Mouse (Mus musculus): Measurements from ENCODE around the gene Cdk6. TPM values are rescaled to one million over a fixed set of nuclear protein-coding genes. Genes with fewer than 3 reads are reported as not detected.

The Cdk6 gene
- total and polyA plus RNA-seq, 3 experiments, result 79.0 to 318 (median 197) TPM

DNA sequence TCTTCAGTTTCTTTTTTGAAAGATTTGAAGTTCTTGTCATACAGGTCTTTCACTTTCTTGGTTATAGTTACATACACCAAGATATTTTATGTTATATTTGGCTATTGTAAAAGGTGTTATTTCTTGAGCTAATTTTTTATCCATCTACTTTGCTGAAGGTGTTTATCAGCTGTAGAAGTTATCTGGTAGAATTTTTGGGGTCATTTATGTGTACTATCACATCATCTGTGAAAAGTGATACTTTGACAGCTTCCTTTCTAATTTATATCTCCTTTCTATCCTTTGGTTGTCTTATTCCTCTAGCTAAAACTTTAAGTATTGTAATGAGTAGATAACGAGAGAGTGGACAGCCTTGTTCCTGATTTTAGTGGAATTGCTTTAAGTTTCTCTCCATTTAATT lies 210.2 kb downstream of the Cdk6 start:
- Histone ChIP-seq H3K27ac (ENCODE audit: control insufficient read depth, low read depth, low read length) (no peak overlapping the region), H3K79me2 (ENCODE audit: control insufficient read depth, insufficient read depth, low read length, poor library complexity) (peaks cover 63% of the 10 kb centered on the region), H3K27me3 (ENCODE audit: control insufficient read depth in 1 of 2, insufficient read depth in 2 of 2, low read length in 2 of 2) (no peaks in the 10 kb centered on the region), H3K4me3 (ENCODE audit: control insufficient read depth in 1 of 2, insufficient read depth in 1 of 2, low read depth in 2 of 2, low read length in 2 of 2) (no peak overlapping the region), H3K4me1 (ENCODE audit: control insufficient read depth in 1 of 2, insufficient read depth in 2 of 2, low read length in 2 of 2) (peaks cover 6 to 18% of the 10 kb centered on the region in 2 experiments; a peak in 2 of 4 replicates), H3K9me3 (replicated peaks; ENCODE audit: insufficient read depth, low read length) (no peaks in the 10 kb centered on the region), H3K36me3 (ENCODE audit: control insufficient read depth in 1 of 2, insufficient read depth in 2 of 2, low read length in 2 of 2) (peaks cover 33 to 39% of the 10 kb centered on the region in 2 experiments), H3K9ac (ENCODE audit: control insufficient read depth, low read depth, low read length, poor library complexity, severe bottlenecking) (no peak overlapping the region)
- DNase-seq (ENCODE audit: low read depth, low spot score), result peak; percentile 36
- TF ChIP-seq EP300 (IDR thresholded peaks at IDR 0.05; ENCODE audit: low read depth in 1 of 2, low read length in 2 of 2) (peak; percentile 41 to 66; a peak in 2 of 4 replicates), ETS1 (IDR thresholded peaks at IDR 0.05; ENCODE audit: low read depth, low read length) (peak; percentile 58; the same call in 1 of the 2 replicates), SIN3A (IDR thresholded peaks at IDR 0.05; ENCODE audit: low read length) (peak; percentile 53; the same call in 1 of the 2 replicates), GATA1 (IDR thresholded peaks at IDR 0.05; ENCODE audit: low read depth, low read length) (peak; percentile 60; the same call in 1 of the 2 replicates), HCFC1 (IDR thresholded peaks at IDR 0.05; ENCODE audit: low read depth, low read length) (0 out of 2 replicates have a peak, but pooled peaks have one; percentile 26), RAD21 (IDR thresholded peaks at IDR 0.05; ENCODE audit: low read depth, low read length) (no peak), TCF12 (IDR thresholded peaks at IDR 0.05; ENCODE audit: low read depth, low read length) (peak; percentile 29; the same call in 1 of the 2 replicates), ZNF384 (IDR thresholded peaks at IDR 0.05; ENCODE audit: low read depth, low read length) (no peak)

DNA sequence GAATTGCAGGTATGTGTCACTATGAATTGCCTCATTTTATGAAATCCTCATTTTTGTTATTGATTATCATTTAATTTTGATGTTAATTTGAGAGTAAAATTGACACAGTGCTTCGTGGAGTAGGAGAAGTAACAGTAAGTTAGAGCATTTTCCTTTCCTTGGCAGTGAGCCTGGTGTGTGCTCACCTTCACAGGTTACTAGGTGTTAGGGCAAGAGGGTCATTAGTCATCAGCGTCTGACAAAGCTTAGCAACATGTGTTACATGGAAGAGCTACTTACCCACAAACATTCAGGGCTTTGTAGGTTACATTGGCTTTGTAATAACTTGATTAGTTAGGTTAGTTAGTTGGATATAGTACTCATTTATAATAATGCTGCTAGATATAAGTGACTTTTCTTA lies 212.9 kb downstream of the Cdk6 start:
- no peak overlapping the region for H3K9ac ChIP-seq (ENCODE audit: control insufficient read depth, low read depth, low read length, poor library complexity, severe bottlenecking)
- no peak for TF ChIP-seq UBTF (IDR thresholded peaks at IDR 0.05; ENCODE audit: borderline replicate concordance, insufficient read depth, low read depth, low read length)
- no peak for TF ChIP-seq CHD2 (IDR thresholded peaks at IDR 0.05; ENCODE audit: low read length)
- 0 out of 2 replicates have a peak, but pooled peaks have one; percentile 10 for TF ChIP-seq POLR2AphosphoS2 (IDR thresholded peaks at IDR 0.05; ENCODE audit: low read length)
- no peak for TF ChIP-seq BHLHE40 (IDR thresholded peaks at IDR 0.05; ENCODE audit: borderline replicate concordance, low read depth, low read length)
- no peak for TF ChIP-seq RAD21 (IDR thresholded peaks at IDR 0.05; ENCODE audit: low read depth, low read length)
- no peak for TF ChIP-seq MAX (IDR thresholded peaks at IDR 0.05; ENCODE audit: low read length)
- no peak for DNase-seq (ENCODE audit: low read depth, low spot score)
- H3K27ac ChIP-seq (ENCODE audit: control insufficient read depth, low read depth, low read length), result no peak overlapping the region
- no peak overlapping the region for H3K4me3 ChIP-seq (ENCODE audit: control insufficient read depth in 1 of 2, insufficient read depth in 1 of 2, low read depth in 2 of 2, low read length in 2 of 2)
- peaks cover 43% of the 10 kb centered on the region for H3K79me2 ChIP-seq (ENCODE audit: control insufficient read depth, insufficient read depth, low read length, poor library complexity)
- no peaks in the 10 kb centered on the region for H3K27me3 ChIP-seq (ENCODE audit: control insufficient read depth in 1 of 2, insufficient read depth in 2 of 2, low read length in 2 of 2)
- H3K4me1 ChIP-seq (ENCODE audit: control insufficient read depth in 1 of 2, insufficient read depth in 2 of 2, low read length in 2 of 2), result peaks cover 2 to 17% of the 10 kb centered on the region in 2 experiments; a peak in 2 of 4 replicates
- peaks cover 34 to 47% of the 10 kb centered on the region in 2 experiments for H3K36me3 ChIP-seq (ENCODE audit: control insufficient read depth in 1 of 2, insufficient read depth in 2 of 2, low read length in 2 of 2)
- H3K9me3 ChIP-seq (replicated peaks; ENCODE audit: insufficient read depth, low read length), result no peaks in the 10 kb centered on the region

DNA sequence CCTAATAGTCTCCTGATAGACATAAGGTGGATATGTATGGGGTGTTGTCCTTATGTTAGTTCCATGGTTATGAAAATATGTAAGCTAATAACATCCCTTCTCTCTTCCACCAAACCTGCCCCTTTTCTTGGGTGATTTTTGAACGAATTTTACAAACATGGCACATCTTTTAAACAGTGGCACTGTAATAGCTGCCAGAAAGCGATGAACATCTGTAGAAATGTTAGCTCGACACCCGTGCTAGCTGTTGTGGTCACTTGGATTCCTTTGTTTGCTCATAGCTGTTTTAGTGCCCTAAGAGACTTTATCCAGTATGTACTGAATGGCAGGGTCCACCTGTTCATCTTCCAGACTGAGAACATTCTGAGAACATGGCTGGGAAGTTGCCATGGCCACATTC lies 230.0 kb downstream of the Cdk6 start, which contains the start of gene 1700109H08Rik:
1700109H08Rik (plus strand) TSS at position 301 of the 400 bp plus-strand sequence.
- no peak for DNase-seq (ENCODE audit: low read depth, low spot score)
- H3K9ac ChIP-seq (ENCODE audit: control insufficient read depth, low read depth, low read length, poor library complexity, severe bottlenecking), result no peak within 1 kb of the TSS
- H3K79me2 ChIP-seq (ENCODE audit: control insufficient read depth, insufficient read depth, low read length, poor library complexity), result no peaks in the 10 kb centered on the region
- no peak within 1 kb of the TSS for H3K4me3 ChIP-seq (ENCODE audit: control insufficient read depth in 1 of 2, insufficient read depth in 1 of 2, low read depth in 2 of 2, low read length in 2 of 2)
- peaks cover 0 to 44% of the 10 kb centered on the region in 2 experiments; a peak in 2 of 4 replicates for H3K36me3 ChIP-seq (ENCODE audit: control insufficient read depth in 1 of 2, insufficient read depth in 2 of 2, low read length in 2 of 2)
- no peaks in the 10 kb centered on the region for H3K27me3 ChIP-seq (ENCODE audit: control insufficient read depth in 1 of 2, insufficient read depth in 2 of 2, low read length in 2 of 2)
- no peak for TF ChIP-seq TCF12 (IDR thresholded peaks at IDR 0.05; ENCODE audit: low read depth, low read length)
- no peak within 1 kb of the TSS for H3K27ac ChIP-seq (ENCODE audit: control insufficient read depth, low read depth, low read length)
- no peaks in the 10 kb centered on the region for H3K9me3 ChIP-seq (replicated peaks; ENCODE audit: insufficient read depth, low read length)
- H3K4me1 ChIP-seq (ENCODE audit: control insufficient read depth in 1 of 2, insufficient read depth in 2 of 2, low read length in 2 of 2), result no peaks in the 10 kb centered on the region
